Mouse (Mus musculus) midbrain, embryonic 12.5 days (tissue): ENCODE measurements around the gene Tnfrsf13c. TPM values are rescaled to one million over a fixed set of nuclear protein-coding genes. Genes with fewer than 3 reads are reported as not detected.
A peak's percentile ranks its signal among the peaks of the same experiment; 100 is the strongest.

Experiments used
- ATAC-seq: fragments of 200-750 bp; cut with Nextera tagmentation; 2 replicates; pipeline ENCODE4 v1.8.0; 2017; ENCODE audit warnings: low read depth, moderate TSS enrichment, moderate library complexity; ENCODE audit not compliant: low FRiP score
- H3K27ac ChIP-seq: fragments of 300-500 bp; sonication (generic); replicated peaks from 2 replicates; pipeline ENCODE4 v1.5.1; 2016; ENCODE audit warnings: mild to moderate bottlenecking
- H3K27me3 ChIP-seq: fragments of 300-500 bp; sonication (generic); 2 replicates; pipeline ENCODE4 v1.6.1; 2016; ENCODE audit warnings: mild to moderate bottlenecking
- H3K36me3 ChIP-seq: fragments of 300-500 bp; sonication (generic); 2 replicates; pipeline ENCODE4 v1.6.1; 2016
- H3K4me1 ChIP-seq: fragments of 300-500 bp; sonication (generic); 2 replicates; pipeline ENCODE4 v1.6.1; 2016
- H3K4me2 ChIP-seq: fragments of 300-500 bp; sonication (generic); replicated peaks from 2 replicates; pipeline ENCODE4 v1.6.1; 2016; ENCODE audit warnings: mild to moderate bottlenecking, moderate library complexity
- H3K4me3 ChIP-seq: fragments of 300-500 bp; sonication (generic); 2 replicates; pipeline ENCODE4 v1.5.1; 2016; ENCODE audit warnings: mild to moderate bottlenecking
- H3K9ac ChIP-seq: fragments of 300-500 bp; sonication (generic); replicated peaks from 2 replicates; pipeline ENCODE4 v1.6.1; 2016; ENCODE audit warnings: mild to moderate bottlenecking, moderate library complexity
- H3K9me3 ChIP-seq: fragments of 300-500 bp; sonication (generic); 2 replicates; pipeline ENCODE4 v1.6.1; 2016; ENCODE audit warnings: mild to moderate bottlenecking
- WGBS: fragments of 180-500 bp; shearing (Covaris S2); methylation state at CpG from one replicate; pipeline ENCODE4 v1.1.7; 2016; 5-methylcytosine and 5-hydroxymethylcytosine counted together
- microRNA counts: library from miRNA; unstranded; fragments of <30 nt; microRNA quantifications from one replicate; lab custom pipeline; 2017
- microRNA-seq: library from miRNA; unstranded; fragments of <30 nt; microRNA quantifications from one replicate; pipeline ENCODE4, GENCODE M21; 2017
- polyA plus RNA-seq: library from polyadenylated mRNA; unstranded; fragments of >200 nt; fragmentation: Nextera tagmentation; extraction: Ambion mirVana; gene quantifications from 2 replicates; pipeline ENCODE4 v1.2.1, GENCODE M21; 2016

Gene Tnfrsf13c
- polyA plus RNA-seq, 1 experiment from 2014 or later = not detected

DNA sequence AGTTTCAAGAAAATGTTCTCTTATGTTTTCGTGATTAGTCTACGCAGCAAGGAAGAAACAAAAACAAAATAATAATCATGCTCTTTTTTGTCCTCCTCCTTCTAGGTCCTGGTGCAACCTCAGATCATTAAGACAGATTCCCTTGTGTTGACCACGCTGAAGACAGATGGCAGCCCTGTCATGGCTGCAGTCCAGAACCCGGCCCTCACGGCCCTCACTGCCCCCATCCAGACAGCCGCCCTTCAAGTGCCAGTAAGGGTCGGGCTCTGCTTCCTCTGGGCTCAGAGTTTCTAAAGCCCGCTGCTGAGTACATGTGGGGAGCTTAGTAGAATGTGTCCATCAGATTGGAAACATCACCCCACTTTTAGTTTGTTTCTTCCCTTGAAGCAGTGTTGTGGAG lies 51.5 kb downstream of the Tnfrsf13c start:
- H3K4me1 ChIP-seq = peaks cover 2% of the 10 kb centered on the region
- H3K9ac ChIP-seq = no peak overlapping the region
- 92% methylated on average over 8 of the region's 8 CpGs for WGBS
- H3K4me3 ChIP-seq = no peak overlapping the region
- H3K4me2 ChIP-seq = no peak overlapping the region
- no peaks in the 10 kb centered on the region for H3K9me3 ChIP-seq
- no peaks in the 10 kb centered on the region for H3K27me3 ChIP-seq
- no peak for ATAC-seq
- H3K27ac ChIP-seq = no peak overlapping the region
- peaks cover 78% of the 10 kb centered on the region for H3K36me3 ChIP-seq

MicroRNAs encoded within 50 kb of the gene (microRNA counts, 519-probe panel; counts per million panel counts)
- 4,443 counts per million, percentile 31 among the panel's probes with 10 or more counts for microRNA mmu-miR-33 (lab: Ali Mortazavi, UCI)

Small RNA genes lying within 50 kb of the gene (microRNA-seq; reads per million reads assigned to microRNA genes)
- gene Mir33 = 143 reads per million, percentile 57 among the genes with 10 or more reads in this experiment

Other genes starting within 250 kb of the Tnfrsf13c start
- gene 1700029P11Rik, start 243.8 kb downstream of the Tnfrsf13c start, polyA plus RNA-seq = not detected in 2 replicates
- 50.2 and 50.5 TPM in 2 replicates for gene Xrcc6, start 236.5 kb downstream of the Tnfrsf13c start, polyA plus RNA-seq
- gene Desi1, start 190.5 kb downstream of the Tnfrsf13c start, polyA plus RNA-seq = 39.9 and 43.0 TPM in 2 replicates
- gene Snu13, start 176.8 kb downstream of the Tnfrsf13c start, polyA plus RNA-seq = 183 and 196 TPM in 2 replicates
- gene 4930407I10Rik, start 165.2 kb downstream of the Tnfrsf13c start, polyA plus RNA-seq = not detected in 2 replicates
- 0.05 and 0.08 TPM in 2 replicates for gene Mei1, start 154.4 kb downstream of the Tnfrsf13c start, polyA plus RNA-seq
- gene Ccdc134, start 96.4 kb downstream of the Tnfrsf13c start, polyA plus RNA-seq = 17.3 and 18.3 TPM in 2 replicates
- gene Srebf2, start 77.2 kb downstream of the Tnfrsf13c start, polyA plus RNA-seq = 274 and 276 TPM in 2 replicates
- gene Shisa8, start 11.6 kb downstream of the Tnfrsf13c start, polyA plus RNA-seq = 0.73 and 0.80 TPM in 2 replicates
- gene Cenpm, start 20.4 kb upstream of the Tnfrsf13c start, polyA plus RNA-seq = 60.1 and 61.9 TPM in 2 replicates
- gene 1500009C09Rik, start 28.0 kb upstream of the Tnfrsf13c start, polyA plus RNA-seq = 2.6 and 3.3 TPM in 2 replicates
- gene Sept3, start 50.5 kb upstream of the Tnfrsf13c start, polyA plus RNA-seq = 237 and 291 TPM in 2 replicates
- gene Wbp2nl, start 74.6 kb upstream of the Tnfrsf13c start, polyA plus RNA-seq = 0.13 TPM in 1 of 2 replicates, not detected in the other
- gene Naga, start 114.6 kb upstream of the Tnfrsf13c start, polyA plus RNA-seq = 24.0 and 24.9 TPM in 2 replicates
- 3.3 and 4.1 TPM in 2 replicates for gene Pheta2, start 114.6 kb upstream of the Tnfrsf13c start, polyA plus RNA-seq
- gene Smdt1, start 114.6 kb upstream of the Tnfrsf13c start, polyA plus RNA-seq = 248 and 261 TPM in 2 replicates
- gene Ndufa6, start 130.0 kb upstream of the Tnfrsf13c start, polyA plus RNA-seq = 277 and 315 TPM in 2 replicates
- gene Cyp2d22, start 155.9 kb upstream of the Tnfrsf13c start, polyA plus RNA-seq = 2.3 and 2.8 TPM in 2 replicates
- not detected in 2 replicates for gene Cyp2d11, start 169.7 kb upstream of the Tnfrsf13c start, polyA plus RNA-seq
- gene Cyp2d10, start 182.8 kb upstream of the Tnfrsf13c start, polyA plus RNA-seq = not detected in 2 replicates
- gene Cyp2d9, start 209.1 kb upstream of the Tnfrsf13c start, polyA plus RNA-seq = not detected in 2 replicates